Mouse (Mus musculus) cerebral cortex, adult 2 months (tissue): ENCODE measurements around the gene Csnk1g2.

Source experiments
- WGBS: fragments of 180-500 bp; shearing (Covaris S2); methylation state at CpG from one replicate; pipeline ENCODE4 v1.1.7; 2018; 5-methylcytosine and 5-hydroxymethylcytosine counted together

The Csnk1g2 gene

DNA sequence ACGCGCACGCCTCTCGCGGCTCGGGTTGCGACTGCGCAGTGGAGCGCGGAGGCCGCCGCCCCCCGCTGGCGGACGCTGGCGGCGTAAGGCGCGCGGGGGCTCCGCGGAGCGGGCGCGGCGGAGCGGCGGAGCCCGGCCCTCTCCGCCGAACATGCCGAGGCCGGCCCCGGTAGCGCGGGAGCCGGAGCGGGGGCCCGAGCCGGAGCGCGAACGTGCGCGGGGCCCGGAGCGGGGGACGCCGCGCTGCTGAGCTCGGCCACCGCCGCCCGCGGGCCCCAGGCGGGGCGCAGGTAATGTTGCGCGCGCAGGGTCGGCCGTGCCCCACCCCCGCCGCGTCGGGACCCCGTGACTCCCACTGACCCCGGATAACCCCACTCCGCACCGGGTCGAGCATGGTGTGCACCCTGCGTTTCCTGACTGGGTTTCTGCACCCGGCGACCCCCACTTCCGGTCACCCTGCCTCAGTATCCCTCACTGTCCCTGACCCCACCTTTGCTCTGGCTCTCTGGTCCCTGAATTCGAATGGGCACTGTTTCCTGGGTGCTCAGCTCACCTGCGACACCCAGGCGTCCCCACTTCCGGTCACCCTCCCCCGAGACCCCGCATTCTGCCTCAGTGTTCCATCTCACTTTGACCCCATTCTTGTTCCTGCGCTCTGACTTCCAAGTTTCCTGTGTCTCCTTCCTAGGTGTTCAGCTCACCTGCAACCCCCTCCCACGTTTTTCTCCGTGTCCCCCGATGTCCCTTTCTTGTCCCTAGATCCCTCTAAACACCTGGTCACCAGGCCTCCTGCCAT, at the start of gene Csnk1g2:
TSS of gene Csnk1g2 (plus strand) at position 178 of the 796 bp plus-strand sequence.
- WGBS = under 1% methylated on average over 85 of the region's 85 CpGs

DNA sequence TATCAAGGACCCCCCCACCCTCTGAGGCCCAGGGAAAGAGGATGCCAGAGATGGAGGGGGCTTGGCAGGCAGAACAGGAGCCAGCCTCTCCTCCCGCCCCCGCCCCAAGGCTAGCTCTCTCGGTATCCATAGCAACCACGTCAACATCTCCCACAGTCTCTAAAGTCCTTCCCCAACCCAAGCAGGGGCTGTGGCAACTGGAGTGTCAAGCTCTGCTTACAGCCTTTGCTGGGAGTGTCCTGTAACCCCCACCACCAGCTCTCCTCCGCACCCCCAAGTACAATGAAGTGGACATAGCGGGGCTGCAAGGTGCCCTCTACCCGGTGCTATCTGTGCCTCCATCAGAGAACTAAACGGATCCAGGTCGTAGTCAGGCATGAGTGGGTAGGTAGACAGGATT, 48.7 kb upstream of the Csnk1g2 start:
- 44% methylated on average over 9 of the region's 9 CpGs for WGBS

DNA sequence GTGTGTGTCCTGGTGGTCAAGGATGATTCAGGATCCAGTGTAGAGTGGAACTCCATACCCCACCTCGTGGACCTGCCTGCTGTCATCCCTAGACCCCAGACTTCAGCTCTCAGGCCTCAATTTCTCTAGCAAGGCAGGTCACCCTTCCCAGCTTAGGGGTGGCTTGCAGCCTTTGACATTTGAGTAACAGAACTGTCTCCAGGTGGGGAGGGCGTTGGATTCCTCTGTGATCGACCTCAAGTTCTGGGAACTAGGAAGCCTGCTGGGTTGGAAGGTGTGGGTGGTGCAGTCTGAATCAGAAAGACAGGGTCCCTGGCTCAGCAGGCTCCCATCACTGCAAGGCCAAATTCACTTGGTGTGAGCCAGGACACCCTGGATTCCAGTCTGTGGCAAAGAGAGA, 47.7 kb upstream of the Csnk1g2 start:
- 54% methylated on average over 3 of the region's 3 CpGs for WGBS

DNA sequence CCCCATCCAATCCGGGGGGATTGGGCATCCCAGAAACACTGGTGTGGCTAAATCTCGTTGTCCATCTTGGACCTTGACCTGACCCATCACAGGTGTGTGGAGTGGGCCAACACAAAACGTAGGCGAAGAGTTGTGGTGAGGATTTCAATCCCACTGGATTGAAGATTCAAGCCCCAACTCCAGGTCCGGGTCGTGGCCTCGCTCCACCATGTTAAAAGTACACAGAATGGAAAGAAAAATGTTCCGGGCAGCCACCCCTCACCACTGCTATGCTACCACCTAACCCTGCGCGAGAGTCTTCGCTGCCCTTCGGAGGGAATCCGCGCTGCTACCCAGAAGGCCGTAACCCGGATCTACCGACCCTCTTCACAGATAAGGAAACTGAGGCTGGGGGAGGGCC, 46.7 kb upstream of the Csnk1g2 start:
- WGBS = 15% methylated on average over 17 of the region's 17 CpGs

DNA sequence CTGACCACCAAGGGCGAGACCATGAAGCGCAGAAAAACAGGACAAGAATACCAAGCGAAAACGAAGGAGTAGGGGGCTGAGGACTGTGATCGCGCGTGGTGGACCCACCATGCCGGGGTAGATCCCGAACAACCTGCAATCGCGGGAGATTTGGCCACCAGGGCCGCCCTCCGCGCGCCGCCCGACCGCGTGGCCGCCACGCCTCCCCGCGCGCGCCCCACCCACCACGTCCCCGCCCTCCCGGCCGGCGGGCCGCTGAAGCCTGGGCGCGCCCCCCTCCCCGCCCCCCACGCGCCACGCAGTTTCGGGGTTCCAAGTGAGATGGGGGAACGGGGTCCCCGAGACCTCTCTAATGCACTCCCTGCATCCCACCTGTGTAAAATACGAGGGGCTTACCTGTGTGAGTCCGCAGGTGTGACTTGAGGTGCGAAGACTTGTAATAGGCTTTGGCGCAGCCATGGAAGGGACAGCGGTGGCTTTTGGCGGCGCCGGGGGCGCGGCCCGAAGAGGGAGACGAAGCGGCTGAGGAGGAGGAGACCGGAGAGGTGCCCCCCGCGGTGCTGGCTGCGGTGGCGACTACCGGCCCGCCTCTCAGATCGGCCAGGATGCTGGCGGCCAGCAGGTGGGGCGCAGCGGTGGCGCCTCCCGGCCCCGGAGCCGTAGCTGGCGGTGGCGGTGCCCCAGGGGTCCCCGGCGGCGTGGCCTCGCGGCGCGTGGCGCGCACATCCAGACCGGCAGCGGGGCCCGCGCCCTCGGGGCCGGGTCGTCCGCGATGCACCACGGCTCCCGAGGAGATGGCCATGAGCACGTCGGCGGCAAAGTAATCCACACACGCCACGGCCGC, 46.1 kb upstream of the Csnk1g2 start:
- under 1% methylated on average over 88 of the region's 96 CpGs for WGBS

DNA sequence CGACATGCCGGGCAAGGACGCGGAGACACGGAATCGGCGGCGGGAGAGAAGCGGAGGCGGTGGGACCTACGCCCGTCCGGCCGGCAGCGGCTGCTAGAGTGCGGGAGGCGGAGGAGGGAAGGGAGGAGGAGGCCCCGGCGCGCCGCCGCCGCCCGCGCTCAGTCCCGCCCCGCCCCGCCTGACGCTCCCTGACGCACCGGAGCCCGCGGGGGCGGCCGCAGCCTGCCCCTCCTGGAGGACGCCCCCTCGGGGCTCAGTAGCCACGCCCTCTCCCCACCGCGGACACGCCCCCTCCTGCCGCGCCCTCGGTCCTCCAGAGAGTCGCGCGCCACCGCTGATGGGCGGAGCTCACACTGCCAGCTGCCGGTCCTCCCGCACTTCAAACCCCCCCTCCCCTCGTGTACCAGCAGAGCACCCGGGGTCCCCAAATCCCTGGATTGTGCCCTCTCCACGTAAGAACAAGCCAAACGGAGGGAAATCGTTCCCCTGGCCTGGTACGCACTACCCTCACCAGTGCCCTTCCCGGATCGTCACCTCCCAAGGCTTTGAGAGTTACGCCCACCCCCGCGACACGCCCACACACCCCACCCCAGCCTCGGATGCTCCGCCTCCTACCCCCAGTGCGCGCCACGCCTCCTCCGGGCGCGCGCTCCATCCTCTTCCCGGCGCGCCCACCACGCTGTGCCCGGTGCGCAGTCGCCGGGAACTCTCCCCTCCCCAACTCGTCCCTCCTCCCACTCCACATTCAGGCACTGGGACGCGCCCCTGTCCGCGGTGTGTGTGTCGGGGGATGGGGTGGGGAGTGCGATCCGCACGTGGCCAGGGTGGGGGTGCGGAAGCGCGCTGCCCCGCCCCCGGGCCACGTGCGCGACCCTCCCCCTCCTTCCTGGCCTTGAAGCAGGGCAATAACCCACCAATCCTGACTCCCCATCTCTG, 45.2 kb upstream of the Csnk1g2 start, which contains the start of gene Klf16:
TSS of gene Klf16 (minus strand) at position 127 of the 936 bp plus-strand sequence.
- WGBS = under 1% methylated on average over 89 of the region's 97 CpGs

DNA sequence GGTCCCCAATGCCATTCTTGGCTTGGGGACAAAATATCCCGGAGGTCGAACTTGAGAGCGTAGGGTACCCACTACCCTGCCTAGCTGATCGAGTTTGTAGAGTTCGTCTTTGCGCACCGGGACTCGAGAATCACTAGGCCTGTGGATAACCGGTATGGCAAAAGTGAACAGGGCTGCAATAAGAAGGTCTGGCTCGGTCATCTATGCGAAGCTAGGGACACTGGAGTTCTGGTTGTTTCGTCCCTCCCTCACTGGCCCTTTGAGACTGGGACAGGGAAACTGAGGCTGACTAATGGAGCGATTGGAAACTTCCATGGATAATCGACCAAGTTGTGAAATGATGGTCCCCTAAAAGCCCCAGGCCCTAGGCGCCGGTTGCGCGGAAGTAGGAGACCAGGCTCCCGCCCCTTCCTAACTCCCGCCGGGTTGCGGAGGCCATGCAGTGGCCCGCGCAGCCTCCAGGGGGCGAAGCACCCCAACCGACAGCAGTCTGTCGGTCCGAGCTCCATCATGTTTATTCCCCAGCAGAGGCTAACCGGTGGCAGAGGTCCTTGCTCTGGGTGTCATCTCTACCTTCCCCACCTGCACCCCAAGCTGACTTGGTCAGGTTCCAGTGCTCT, 44.4 kb upstream of the Csnk1g2 start:
- WGBS = 2% methylated on average over 29 of the region's 29 CpGs

DNA sequence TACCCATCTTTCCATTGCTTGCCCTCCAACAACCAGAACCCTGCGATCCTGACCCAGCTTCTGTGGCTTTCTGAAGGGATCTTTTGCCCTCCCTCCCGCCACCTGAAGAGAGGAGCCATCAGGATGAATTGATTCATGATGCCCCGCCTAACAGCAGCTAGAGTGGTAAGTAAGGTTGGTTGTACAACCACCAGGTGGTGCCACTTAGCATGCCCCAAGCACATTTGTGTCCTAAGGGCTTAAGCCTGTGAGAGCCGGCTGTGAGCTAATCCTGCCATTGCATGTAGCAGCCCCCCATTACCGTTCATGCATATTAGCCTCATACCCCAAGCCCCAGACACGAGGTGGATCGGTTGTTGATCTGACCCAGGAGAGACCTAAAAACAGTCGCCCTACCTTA, 43.7 kb upstream of the Csnk1g2 start:
- WGBS = 8% methylated on average over 8 of the region's 8 CpGs

DNA sequence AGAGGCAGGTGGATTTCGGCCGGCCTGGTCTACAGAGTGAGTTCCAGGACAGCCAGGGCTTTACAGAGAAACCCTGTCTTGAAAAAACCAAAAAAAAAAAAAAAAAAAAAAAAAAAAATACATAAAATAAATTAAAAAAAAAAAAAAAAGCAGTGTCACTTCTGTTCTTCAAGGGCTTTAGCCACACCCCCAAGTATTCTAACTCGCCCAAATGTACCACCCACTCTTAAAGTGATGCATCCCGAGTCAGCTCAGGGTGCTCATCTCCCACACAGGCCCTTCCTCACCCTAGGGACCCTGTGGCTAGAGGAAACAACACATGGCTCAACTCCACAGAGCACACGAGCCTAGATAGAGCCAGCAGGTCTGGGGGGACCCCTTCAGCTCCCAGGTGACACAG, 39.6 kb upstream of the Csnk1g2 start:
- WGBS = 68% methylated on average over 5 of the region's 5 CpGs

DNA sequence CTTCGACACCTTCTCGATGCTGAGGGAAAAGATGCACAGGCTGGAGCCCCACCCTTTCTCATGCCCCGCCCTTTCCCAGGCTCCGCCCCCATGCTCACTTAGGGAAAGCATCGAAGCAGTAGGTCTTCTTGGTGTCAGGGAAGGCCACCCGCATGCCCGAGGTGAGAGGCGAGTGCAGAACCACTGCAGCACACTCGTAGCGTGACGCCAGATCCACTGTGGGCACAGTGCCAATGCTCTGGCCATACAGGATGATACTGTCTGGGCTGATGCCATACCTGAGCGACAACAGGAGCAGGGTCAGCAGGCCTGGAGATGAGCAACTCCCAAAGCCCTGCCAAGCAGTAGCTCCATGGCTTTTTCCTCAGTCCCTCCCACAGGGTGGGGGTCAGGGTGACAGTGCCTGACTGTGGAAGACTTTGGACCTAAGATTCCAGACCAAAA, 38.6 kb upstream of the Csnk1g2 start:
- WGBS = 55% methylated on average over 12 of the region's 12 CpGs

DNA sequence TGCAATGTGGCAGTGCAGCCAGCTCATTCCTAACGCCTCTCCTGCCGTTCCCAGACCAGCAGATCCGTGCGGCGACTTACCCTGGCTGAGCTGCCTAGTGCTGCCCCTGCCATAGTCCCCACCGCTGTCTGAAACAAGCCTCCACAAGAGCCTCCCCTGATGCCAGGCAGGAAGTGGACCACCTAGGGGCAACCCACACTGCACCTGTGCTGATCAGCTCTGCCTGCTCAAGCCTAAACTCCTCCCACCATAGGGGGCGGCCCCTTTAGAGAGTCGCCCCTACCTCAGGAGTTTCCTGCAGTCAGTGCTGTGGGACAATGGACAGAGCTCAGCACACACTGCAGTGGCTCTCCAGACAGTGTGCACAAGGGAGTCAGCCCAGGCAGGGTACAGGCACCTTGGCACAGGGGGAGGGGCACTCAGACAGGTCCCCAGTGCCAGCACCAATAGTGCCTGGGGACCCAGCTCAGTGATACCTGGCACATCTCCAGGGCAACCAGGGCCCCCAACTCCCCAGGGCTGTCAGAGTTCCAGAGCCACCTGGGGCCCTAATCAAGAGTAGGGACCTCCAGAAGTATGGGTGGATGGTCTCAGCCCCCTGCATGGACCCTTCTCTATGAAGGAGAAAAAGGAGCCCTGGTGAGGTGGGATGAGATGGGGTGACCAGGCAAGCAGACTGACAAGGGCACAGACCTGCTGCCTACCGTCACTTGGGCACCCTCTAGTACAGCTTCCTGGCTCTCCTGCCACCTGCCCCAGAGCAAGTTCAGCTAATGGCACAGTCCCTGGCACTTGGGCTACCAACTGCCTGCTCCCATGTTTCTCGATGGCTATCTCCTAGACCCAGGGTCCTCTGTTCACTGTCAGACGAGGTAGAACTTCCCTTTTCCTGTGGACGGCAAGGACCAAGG, 37.7 kb upstream of the Csnk1g2 start:
- 57% methylated on average over 12 of the region's 12 CpGs for WGBS

DNA sequence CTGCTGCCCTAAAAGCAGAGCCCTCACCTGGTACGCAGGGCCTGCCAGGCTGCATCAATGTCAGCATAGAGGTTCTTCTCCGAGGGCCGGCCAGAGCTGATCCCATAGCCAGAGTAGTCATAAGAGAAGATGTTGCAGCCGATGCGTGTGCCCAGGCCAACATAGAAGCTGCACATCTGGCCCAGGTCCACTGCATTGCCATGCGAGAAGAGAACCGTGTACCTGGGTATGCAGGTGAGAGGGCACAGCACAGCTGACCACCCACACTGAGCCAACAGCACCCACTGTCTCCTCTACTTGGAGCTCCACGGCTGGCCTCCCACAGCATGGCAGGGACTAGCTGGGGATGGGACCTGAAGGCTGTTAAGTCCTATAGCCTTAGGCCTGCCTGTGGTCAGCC, 37.1 kb upstream of the Csnk1g2 start:
- 74% methylated on average over 8 of the region's 8 CpGs for WGBS

DNA sequence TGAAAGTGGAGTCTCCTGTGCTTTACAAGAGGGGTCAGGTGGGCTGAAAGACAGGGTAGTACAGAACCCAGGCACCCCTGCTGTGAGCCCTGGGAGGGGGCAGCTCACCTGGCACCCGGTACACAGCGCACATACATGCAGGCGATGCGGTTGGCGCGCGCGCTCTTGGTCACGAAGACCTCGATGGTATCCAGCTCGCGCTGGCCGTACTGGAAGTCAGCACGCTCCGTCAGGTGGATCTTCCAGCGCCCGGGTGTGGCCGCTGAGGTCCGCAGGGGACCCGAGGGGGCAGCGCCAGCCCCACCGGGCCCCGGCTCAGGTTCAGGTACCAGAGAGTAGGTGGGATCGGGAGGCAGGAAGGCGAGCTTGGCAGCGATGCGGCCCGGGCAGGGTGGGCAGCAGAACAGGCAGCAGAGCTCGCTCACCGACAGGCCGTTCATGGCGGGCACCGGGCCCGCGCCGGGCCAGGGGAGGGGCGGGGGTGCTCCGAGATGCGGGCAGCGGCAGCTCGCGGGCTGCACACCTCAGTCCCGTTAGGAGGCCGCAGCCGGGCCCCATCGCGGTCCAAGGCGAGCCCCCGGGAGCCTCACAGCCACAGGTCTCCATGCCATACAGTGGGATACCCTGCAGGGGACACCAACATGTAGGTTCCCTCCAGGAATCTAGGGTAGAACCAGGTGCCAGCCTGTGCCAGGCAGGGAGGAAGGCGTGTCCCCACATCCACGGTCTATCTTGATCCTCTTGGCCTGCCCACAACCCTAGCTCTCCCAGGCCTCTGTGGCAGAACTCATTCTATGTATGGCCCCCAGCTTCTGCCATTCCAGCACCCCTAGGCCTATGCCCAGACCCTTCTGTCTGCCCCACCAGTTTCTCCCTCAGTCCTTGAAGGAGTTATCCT, 36.0 kb upstream of the Csnk1g2 start:
- WGBS = 91% methylated on average over 49 of the region's 51 CpGs

DNA sequence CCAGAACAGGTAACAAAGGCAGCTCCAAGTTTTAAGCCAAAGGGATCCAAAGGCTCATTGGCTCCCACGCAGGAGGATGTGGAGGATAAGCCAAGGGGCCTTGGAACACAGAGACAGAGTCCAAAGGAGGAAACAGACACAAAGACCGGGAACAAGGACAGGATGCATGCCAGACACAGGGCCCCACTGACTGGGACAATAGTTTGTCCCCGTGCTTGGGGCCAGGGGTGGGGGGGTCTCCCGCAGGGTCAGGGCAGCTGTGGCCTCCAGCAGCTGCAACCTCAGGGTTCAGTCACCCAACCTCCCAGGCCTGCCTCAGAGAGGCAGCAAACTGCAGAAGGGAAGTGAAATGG, 35.4 kb upstream of the Csnk1g2 start:
- 25% methylated on average over 4 of the region's 4 CpGs for WGBS

DNA sequence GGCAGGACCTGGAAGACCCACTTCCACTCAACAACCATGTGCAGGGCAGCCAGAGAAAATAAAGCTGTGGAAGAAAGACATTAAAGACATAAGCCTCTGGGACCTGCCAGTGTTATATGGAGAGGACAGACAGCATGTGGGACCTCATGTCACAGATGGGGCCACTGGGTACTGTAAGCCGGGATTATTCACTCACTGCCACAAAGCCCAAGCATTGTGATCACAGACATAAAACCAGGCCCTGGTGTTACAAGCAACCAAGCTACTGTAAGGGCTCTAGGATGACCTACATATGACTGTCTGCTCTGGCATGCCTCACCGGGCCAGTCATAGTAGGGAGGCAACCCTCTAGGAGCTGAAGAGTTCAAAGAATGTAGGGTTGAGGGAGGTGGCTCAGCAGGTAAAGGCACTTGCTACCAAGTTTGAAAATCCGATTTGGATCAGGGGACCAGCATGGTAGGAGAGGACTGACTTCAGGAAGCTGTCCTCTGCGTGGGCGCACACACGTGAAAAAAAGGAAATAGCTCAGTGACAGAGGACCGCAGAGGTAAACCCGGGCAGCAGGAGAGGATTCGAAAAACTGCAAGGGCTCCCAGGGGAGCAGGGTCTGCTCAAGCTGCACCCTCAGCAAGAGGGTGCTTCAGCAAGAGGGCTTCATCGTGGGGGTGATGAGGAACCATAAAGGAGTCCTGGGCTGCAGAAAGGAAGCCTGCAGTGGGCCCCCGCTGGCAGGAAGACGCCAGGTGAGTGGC, 33.3 kb upstream of the Csnk1g2 start:
- WGBS = 7% methylated on average over 12 of the region's 12 CpGs

DNA sequence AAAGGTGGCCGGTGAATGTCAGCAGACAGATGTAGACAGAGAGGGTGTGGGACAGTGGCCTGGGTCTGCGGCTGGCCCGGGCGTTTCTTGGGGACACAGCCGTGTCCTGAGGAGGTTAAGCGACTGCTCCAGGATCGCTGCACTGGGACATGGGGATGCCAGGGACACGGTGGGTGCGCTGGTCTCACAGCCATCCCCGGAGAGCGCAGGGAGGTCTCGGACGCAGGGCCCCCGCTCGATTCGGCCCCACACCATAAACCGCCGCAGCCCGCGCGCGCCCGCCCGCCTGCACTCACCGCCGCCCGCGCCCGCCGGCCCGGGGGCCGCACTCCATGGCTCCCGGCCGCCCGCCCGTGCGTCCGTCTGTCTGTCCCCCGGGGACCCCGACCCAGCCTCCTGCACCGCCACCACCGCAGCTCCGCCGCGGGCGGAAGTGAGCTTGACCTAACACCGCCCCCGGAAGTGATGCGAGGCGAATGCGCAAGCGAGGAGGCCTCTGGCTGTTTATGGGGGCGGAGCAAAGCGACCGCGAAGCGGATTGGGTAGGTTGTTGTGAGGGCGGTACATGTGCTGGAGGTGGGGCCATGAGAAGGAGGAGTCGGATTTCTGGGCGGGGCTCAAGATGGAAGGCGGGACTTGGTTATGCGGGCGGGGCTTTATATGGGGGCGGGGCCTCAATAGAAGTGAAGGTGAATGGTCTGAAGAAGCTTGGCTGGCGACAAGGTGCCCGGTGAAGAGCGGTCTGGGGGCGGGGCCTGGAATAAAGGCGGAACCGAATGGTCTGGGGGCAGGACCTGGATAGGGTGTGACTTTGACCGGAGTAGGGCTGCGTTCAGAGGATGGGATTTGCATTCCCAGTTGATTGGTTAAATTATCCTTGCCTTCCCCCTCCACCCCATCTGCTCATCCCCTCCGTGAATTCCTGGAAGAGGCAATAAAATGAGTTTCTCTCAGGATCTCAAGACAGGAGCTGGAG, 32.5 kb upstream of the Csnk1g2 start, which contains the start of gene Abhd17a:
TSS of gene Abhd17a (minus strand) at position 463 of the 976 bp plus-strand sequence.
- under 1% methylated on average over 73 of the region's 73 CpGs for WGBS

DNA sequence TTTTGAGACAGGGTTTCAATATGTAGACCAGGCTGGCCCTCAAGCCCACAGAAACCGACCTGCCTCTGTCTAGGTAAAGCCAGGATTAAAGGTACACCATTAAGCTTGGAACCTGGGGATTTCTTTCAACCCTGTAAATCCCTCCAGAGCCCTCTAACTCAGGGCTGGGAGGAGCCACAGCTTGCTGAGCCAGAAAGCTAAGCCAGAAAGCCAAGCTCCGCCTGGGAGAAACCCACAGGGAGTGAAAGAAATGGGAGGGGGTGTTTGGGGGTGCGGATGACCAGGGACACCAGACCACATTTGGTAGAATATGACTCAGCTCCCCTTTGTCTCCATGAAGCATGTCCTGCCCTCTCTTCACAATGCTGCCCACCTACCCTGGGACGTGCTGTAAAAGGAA, 26.3 kb upstream of the Csnk1g2 start:
- WGBS = 58% methylated on average over 4 of the region's 4 CpGs
